Mouse (Mus musculus): ENCODE results near the gene Cacna1a. TPM values are rescaled to one million over a fixed set of nuclear protein-coding genes. Genes with fewer than 3 reads are reported as not detected.

Cacna1a gene
- polyA plus RNA-seq, 1 experiment = 0.37 TPM

- Histone ChIP-seq H3K4me1 (ENCODE audit: control insufficient read depth, insufficient read depth, low read length) (no peaks in the 10 kb centered on the region; the same call in 1 of the 2 replicates), H3K27ac (ENCODE audit: control insufficient read depth, insufficient read depth, low read depth, low read length, poor library complexity) (no peak overlapping the region), H3K4me3 (replicated peaks; ENCODE audit: control insufficient read depth, low read depth, low read length) (no peak overlapping the region)
- TF ChIP-seq CTCF (IDR thresholded peaks at IDR 0.05; ENCODE audit: control insufficient read depth, insufficient read depth, low read length) = no peak
- TF ChIP-seq POLR2A (IDR thresholded peaks at IDR 0.05; ENCODE audit: borderline replicate concordance, control insufficient read depth, low read depth, low read length) = no peak
- 52% methylated on average over 25 of the region's 25 CpGs for WGBS
These were observed 181.9 kb downstream of the Cacna1a start for GRCm38 (mm10) chr8:84569921-84570673.

- no peak overlapping the region for H3K4me3 ChIP-seq (replicated peaks; ENCODE audit: control insufficient read depth, low read depth, low read length)
- H3K27ac ChIP-seq (ENCODE audit: control insufficient read depth, insufficient read depth, low read depth, low read length, poor library complexity) = no peak overlapping the region
- no peak for TF ChIP-seq POLR2A (IDR thresholded peaks at IDR 0.05; ENCODE audit: borderline replicate concordance, control insufficient read depth, low read depth, low read length)
- no peak for TF ChIP-seq CTCF (IDR thresholded peaks at IDR 0.05; ENCODE audit: control insufficient read depth, insufficient read depth, low read length)
- no peaks in the 10 kb centered on the region for H3K4me1 ChIP-seq (ENCODE audit: control insufficient read depth, insufficient read depth, low read length)
- 79% methylated on average over 4 of the region's 4 CpGs for WGBS
These were observed 189.2 kb downstream of the Cacna1a start for GRCm38 (mm10) chr8:84577432-84577831.

GRCm38 (mm10) chr8:84579595-84579994 is 191.4 kb downstream of the Cacna1a start:
- no peaks in the 10 kb centered on the region for H3K4me1 ChIP-seq (ENCODE audit: control insufficient read depth, insufficient read depth, low read length)
- H3K27ac ChIP-seq (ENCODE audit: control insufficient read depth, insufficient read depth, low read depth, low read length, poor library complexity) = no peak overlapping the region
- TF ChIP-seq CTCF (IDR thresholded peaks at IDR 0.05; ENCODE audit: control insufficient read depth, insufficient read depth, low read length) = peak; percentile 75
- TF ChIP-seq POLR2A (IDR thresholded peaks at IDR 0.05; ENCODE audit: borderline replicate concordance, control insufficient read depth, low read depth, low read length) = no peak
- 19% methylated on average over 3 of the region's 3 CpGs for WGBS
- no peak overlapping the region for H3K4me3 ChIP-seq (replicated peaks; ENCODE audit: control insufficient read depth, low read depth, low read length)

- no peaks in the 10 kb centered on the region; the same call in 1 of the 2 replicates for H3K4me1 ChIP-seq (ENCODE audit: control insufficient read depth, insufficient read depth, low read length)
- TF ChIP-seq POLR2A (IDR thresholded peaks at IDR 0.05; ENCODE audit: borderline replicate concordance, control insufficient read depth, low read depth, low read length) (no peak), CTCF (IDR thresholded peaks at IDR 0.05; ENCODE audit: control insufficient read depth, insufficient read depth, low read length) (peak; percentile 58)
- no peak overlapping the region for H3K27ac ChIP-seq (ENCODE audit: control insufficient read depth, insufficient read depth, low read depth, low read length, poor library complexity)
- 46% methylated on average over 1 of the region's 1 CpGs for WGBS
- H3K4me3 ChIP-seq (replicated peaks; ENCODE audit: control insufficient read depth, low read depth, low read length) = no peak overlapping the region
These were observed 197.1 kb downstream of the Cacna1a start for GRCm38 (mm10) chr8:84585311-84585710.

- no peak for TF ChIP-seq POLR2A (IDR thresholded peaks at IDR 0.05; ENCODE audit: borderline replicate concordance, control insufficient read depth, low read depth, low read length)
- no peak for TF ChIP-seq CTCF (IDR thresholded peaks at IDR 0.05; ENCODE audit: control insufficient read depth, insufficient read depth, low read length)
- Histone ChIP-seq H3K27ac (ENCODE audit: control insufficient read depth, insufficient read depth, low read depth, low read length, poor library complexity) (no peak overlapping the region), H3K4me3 (replicated peaks; ENCODE audit: control insufficient read depth, low read depth, low read length) (no peak overlapping the region), H3K4me1 (ENCODE audit: control insufficient read depth, insufficient read depth, low read length) (no peaks in the 10 kb centered on the region; the same call in 1 of the 2 replicates)
- WGBS = 88% methylated on average over 2 of the region's 2 CpGs
These were observed 198.0 kb downstream of the Cacna1a start for GRCm38 (mm10) chr8:84586221-84586620.

- TF ChIP-seq POLR2A (IDR thresholded peaks at IDR 0.05; ENCODE audit: borderline replicate concordance, control insufficient read depth, low read depth, low read length) = no peak
- TF ChIP-seq CTCF (IDR thresholded peaks at IDR 0.05; ENCODE audit: control insufficient read depth, insufficient read depth, low read length) = no peak
- WGBS = 37% methylated on average over 11 of the region's 11 CpGs
- Histone ChIP-seq H3K27ac (ENCODE audit: control insufficient read depth, insufficient read depth, low read depth, low read length, poor library complexity) (peak overlapping the region; percentile 58), H3K4me1 (ENCODE audit: control insufficient read depth, insufficient read depth, low read length) (no peaks in the 10 kb centered on the region; the same call in 1 of the 2 replicates), H3K4me3 (replicated peaks; ENCODE audit: control insufficient read depth, low read depth, low read length) (peak overlapping the region; percentile 47)
These were observed 200.3 kb downstream of the Cacna1a start for GRCm38 (mm10) chr8:84588498-84588897.

- Histone ChIP-seq H3K4me3 (replicated peaks; ENCODE audit: control insufficient read depth, low read depth, low read length) (no peak overlapping the region), H3K4me1 (ENCODE audit: control insufficient read depth, insufficient read depth, low read length) (no peaks in the 10 kb centered on the region; the same call in 1 of the 2 replicates), H3K27ac (ENCODE audit: control insufficient read depth, insufficient read depth, low read depth, low read length, poor library complexity) (peak overlapping the region; percentile 21; the same call in 1 of the 2 replicates)
- 30% methylated on average over 15 of the region's 15 CpGs for WGBS
- TF ChIP-seq CTCF (IDR thresholded peaks at IDR 0.05; ENCODE audit: control insufficient read depth, insufficient read depth, low read length) = peak; percentile 86
- TF ChIP-seq POLR2A (IDR thresholded peaks at IDR 0.05; ENCODE audit: borderline replicate concordance, control insufficient read depth, low read depth, low read length) = no peak
These were observed 203.9 kb downstream of the Cacna1a start for GRCm38 (mm10) chr8:84592015-84592662.

- 75% methylated on average over 1 of the region's 1 CpGs for WGBS
These were observed 204.9 kb downstream of the Cacna1a start for GRCm38 (mm10) chr8:84593143-84593542.

More at GRCm38 (mm10) chr8:84593143-84593542, 204.9 kb downstream of the Cacna1a start:
- Histone ChIP-seq H3K4me1 (ENCODE audit: control insufficient read depth, insufficient read depth, low read length) (no peaks in the 10 kb centered on the region; the same call in 1 of the 2 replicates), H3K27ac (ENCODE audit: control insufficient read depth, insufficient read depth, low read depth, low read length, poor library complexity) (peak overlapping the region; percentile 21; the same call in 1 of the 2 replicates), H3K4me3 (replicated peaks; ENCODE audit: control insufficient read depth, low read depth, low read length) (no peak overlapping the region)
- TF ChIP-seq CTCF (IDR thresholded peaks at IDR 0.05; ENCODE audit: control insufficient read depth, insufficient read depth, low read length) (no peak), POLR2A (IDR thresholded peaks at IDR 0.05; ENCODE audit: borderline replicate concordance, control insufficient read depth, low read depth, low read length) (no peak)
